Mouse (Mus musculus) ES-E14 (cell line): ENCODE measurements around the gene Dnajc11. TPM values are rescaled to one million over a fixed set of nuclear protein-coding genes. Genes with fewer than 3 reads are reported as not detected.

Source experiments
- DNase-seq: peaks from one replicate; pipeline ENCODE4 v3.0.0-alpha.2; 2013; ENCODE audit warnings: low read depth, low spot score
- H3K27ac ChIP-seq: 2 replicates; pipeline ENCODE4 v1.5.1; 2012; ENCODE audit warnings: low read depth, mild to moderate bottlenecking, low read length, moderate library complexity, mixed read lengths; ENCODE audit not compliant: poor library complexity, insufficient read depth, severe bottlenecking
- H3K36me3 ChIP-seq: 2 replicates; pipeline ENCODE4 v1.6.1; 2012; ENCODE audit warnings: mild to moderate bottlenecking, low read length, moderate library complexity, mixed read lengths; ENCODE audit not compliant: control insufficient read depth, poor library complexity, insufficient read depth, severe bottlenecking
- H3K4me1 ChIP-seq, 2 experiments: fragments of 150-350 bp in 1 of 2; sonication (generic) in 1 of 2; 2 replicates each; pipeline ENCODE4 v1.6.1; 2012; ENCODE audit warnings: low read length in 2 of 2, mild to moderate bottlenecking in 1 of 2, mixed read lengths in 1 of 2; ENCODE audit not compliant: control insufficient read depth in 2 of 2, insufficient read depth in 2 of 2, poor library complexity in 1 of 2
- H3K4me3 ChIP-seq, 2 experiments: fragments of 150-350 bp in 1 of 2; sonication (generic) in 1 of 2; 2 replicates each; pipeline ENCODE4 v1.5.1; 2012; ENCODE audit warnings: low read length in 2 of 2, low read depth in 1 of 2, mild to moderate bottlenecking in 1 of 2, mixed read lengths in 1 of 2; ENCODE audit not compliant: insufficient read depth in 1 of 2, poor library complexity in 1 of 2, severe bottlenecking in 1 of 2
- H3K9ac ChIP-seq: 2 replicates; pipeline ENCODE4 v1.6.1; 2012; ENCODE audit warnings: low read depth, mild to moderate bottlenecking, low read length, mixed read lengths; ENCODE audit not compliant: poor library complexity, insufficient read depth, severe bottlenecking
- H3K9me3 ChIP-seq: fragments of 150-350 bp; sonication (generic); 2 replicates; pipeline ENCODE4 v1.6.1; 2012; ENCODE audit warnings: low read depth, mild to moderate bottlenecking, low read length; ENCODE audit not compliant: control insufficient read depth, insufficient read depth
- CHD2 ChIP-seq: IDR thresholded peaks from 2 replicates; pipeline ENCODE4 v1.6.1; 2014; ENCODE audit warnings: mild to moderate bottlenecking, low read depth, low read length, inconsistent platforms
- HCFC1 ChIP-seq: IDR thresholded peaks from 2 replicates; pipeline ENCODE4 v1.6.1; 2012; ENCODE audit warnings: low read length, inconsistent platforms, borderline replicate concordance; ENCODE audit not compliant: insufficient read depth
- MAFK ChIP-seq: IDR thresholded peaks from 2 replicates; pipeline ENCODE4 v1.6.1; 2014; ENCODE audit warnings: mild to moderate bottlenecking, low read depth, low read length, inconsistent platforms; ENCODE audit not compliant: insufficient read depth
- ZC3H11A ChIP-seq: IDR thresholded peaks from 2 replicates; pipeline ENCODE4 v1.6.1; 2012; ENCODE audit warnings: low read depth, mild to moderate bottlenecking, inconsistent platforms, low read length, borderline replicate concordance
- ZNF384 ChIP-seq: IDR thresholded peaks from 2 replicates; pipeline ENCODE4 v1.6.1; 2012; ENCODE audit warnings: low read depth, low read length, inconsistent platforms
- in situ Hi-C, 2 experiments: fragments of 600-800 bp; cut with MboI; formaldehyde crosslinking; loops; one replicate each; pipeline ENCODE4 v1.15.1; 2025; ENCODE audit warnings: low sequenced_read_pairs in 2 of 2, inconsistent platforms in 1 of 2; ENCODE audit not compliant: unreplicated experiment in 2 of 2
- total RNA-seq: library from RNA; depleted of rRNA; stranded (reverse); fragments of 300-350 nt; gene quantifications from 2 replicates; pipeline ENCODE4 v1.2.3, GENCODE M21; 2012

Dnajc11 gene
- total RNA-seq, 1 experiment = 98.2 TPM

DNA sequence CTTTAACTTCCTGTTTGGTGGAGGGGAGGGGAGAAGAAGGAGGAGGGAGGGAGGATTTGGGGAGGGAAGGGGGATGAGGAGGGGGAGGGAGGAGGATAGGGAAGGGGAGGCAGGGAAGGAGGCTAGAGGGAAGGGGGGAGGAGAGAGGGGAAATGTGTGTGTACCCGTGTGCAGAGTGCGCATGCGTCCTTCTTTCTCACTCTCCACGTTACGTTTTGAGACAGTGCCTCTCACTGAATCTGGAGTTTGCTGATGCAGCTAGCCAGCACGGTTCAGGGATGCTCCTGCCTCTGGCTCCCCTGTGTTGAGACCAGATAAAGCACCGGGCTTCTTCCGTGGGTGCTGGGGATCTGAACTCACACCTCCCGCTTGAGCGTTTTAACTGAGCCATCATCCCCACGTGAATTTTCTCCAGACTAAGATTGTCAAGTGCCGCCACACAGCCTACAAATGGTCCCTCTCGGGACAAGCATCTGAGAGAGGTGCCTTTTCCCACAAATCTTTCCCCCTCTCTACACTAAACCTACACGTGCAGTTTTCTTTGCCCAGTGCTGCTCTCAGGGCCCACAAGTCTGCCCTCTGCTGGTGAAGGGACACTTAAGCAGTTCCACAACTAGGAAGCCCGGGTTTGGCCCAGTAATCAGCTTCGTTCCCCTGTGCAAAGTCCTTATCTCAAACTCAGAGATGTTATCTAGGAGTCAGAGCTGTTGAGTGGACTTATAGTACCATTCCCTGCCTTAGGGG is 13.4 kb upstream of the Dnajc11 start:
- Histone ChIP-seq H3K27ac (no peak overlapping the region), H3K9ac (no peak overlapping the region), H3K9me3 (no peaks in the 10 kb centered on the region), H3K4me3 (peak overlapping the region; percentile 1 to 32; a peak in 1 of 4 replicates), H3K36me3 (no peaks in the 10 kb centered on the region), H3K4me1 (peaks cover 0 to 6% of the 10 kb centered on the region in 2 experiments; a peak in 1 of 4 replicates)
- in situ Hi-C loops = no loop called here
- TF ChIP-seq MAFK (no peak), ZNF384 (no peak), CHD2 (no peak), HCFC1 (no peak), ZC3H11A (no peak)
- peak; percentile 65 for DNase-seq

DNA sequence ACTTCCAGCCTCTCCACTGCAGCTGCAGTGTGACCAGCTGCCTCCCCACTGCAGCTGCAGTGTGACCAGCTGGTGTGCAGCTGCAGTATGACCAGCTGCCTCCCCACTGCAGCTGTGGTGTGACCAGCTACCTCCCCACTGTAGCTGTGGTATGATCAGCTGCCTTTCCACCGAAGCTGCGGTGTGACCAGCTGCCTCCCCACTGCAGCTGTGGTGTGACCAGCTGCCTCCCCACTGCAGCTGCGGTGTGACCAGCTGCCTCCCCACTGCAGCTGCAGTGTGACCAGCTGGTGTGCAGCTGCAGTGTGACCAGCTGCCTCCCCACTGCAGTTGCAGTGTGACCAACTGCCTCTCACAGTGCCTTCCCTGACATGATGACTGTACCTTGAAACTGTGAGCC is 11.4 kb upstream of the Dnajc11 start:
- in situ Hi-C loops = no loop called here
- no peaks in the 10 kb centered on the region for H3K36me3 ChIP-seq
- no peak for DNase-seq
- no peak overlapping the region for H3K27ac ChIP-seq
- no peaks in the 10 kb centered on the region for H3K9me3 ChIP-seq
- H3K9ac ChIP-seq = no peak overlapping the region
- TF ChIP-seq MAFK = no peak
- TF ChIP-seq ZC3H11A = no peak
- TF ChIP-seq CHD2 = no peak
- TF ChIP-seq HCFC1 = no peak
- TF ChIP-seq ZNF384 = no peak
- no peak overlapping the region for H3K4me3 ChIP-seq
- H3K4me1 ChIP-seq = peaks cover 0 to 10% of the 10 kb centered on the region in 2 experiments; a peak in 1 of 4 replicates

DNA sequence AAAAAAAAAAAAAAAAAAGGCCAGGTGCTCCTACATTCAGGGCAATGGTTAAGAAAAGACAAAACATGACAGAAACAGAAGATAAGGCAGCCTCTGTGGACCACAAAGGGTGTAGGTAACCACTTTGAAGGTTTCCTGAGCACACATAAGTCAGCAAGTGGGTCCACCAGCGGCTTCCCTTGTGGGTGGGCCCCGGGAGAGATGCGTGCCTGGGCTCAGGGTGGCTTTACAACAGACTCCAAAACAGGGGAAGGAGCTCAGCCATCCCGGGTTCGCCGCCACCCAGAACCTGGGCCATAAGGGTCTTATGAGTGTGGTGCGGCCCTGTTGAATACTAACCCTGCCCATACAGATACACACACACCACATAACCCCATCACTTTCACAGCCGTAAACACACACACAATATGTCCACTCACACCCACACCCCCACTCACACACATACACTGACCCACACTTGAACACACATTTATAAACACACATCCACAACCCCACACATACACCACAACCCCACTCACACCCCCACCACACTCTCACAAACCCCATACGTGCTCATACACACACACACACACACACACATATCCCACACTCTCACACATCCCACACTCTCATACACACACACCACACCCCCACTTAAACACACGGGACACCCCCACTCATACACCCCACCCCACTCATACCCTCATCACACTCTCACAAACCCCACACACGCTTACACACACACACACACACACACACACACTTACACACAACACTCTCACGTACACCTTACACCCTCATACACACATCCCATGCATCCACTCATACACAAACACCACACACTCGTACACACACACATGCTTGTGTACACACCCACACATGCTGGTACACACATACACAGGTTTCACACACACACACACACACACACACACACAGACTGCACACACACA is 651 bp upstream of the Dnajc11 start:
- no peak overlapping the region for H3K9ac ChIP-seq
- in situ Hi-C loops = no loop called here
- no peaks in the 10 kb centered on the region for H3K9me3 ChIP-seq
- TF ChIP-seq ZNF384 (no peak), CHD2 (no peak), MAFK (no peak), ZC3H11A (no peak), HCFC1 (no peak)
- no peak overlapping the region for H3K27ac ChIP-seq
- H3K4me3 ChIP-seq = 0 out of 4 replicates have a peak overlapping the region, but pooled peaks of 1 of the 2 experiments have one; percentile 4
- peaks cover 8% of the 10 kb centered on the region; the same call in 1 of the 2 replicates for H3K36me3 ChIP-seq
- peaks cover 7 to 8% of the 10 kb centered on the region in 2 experiments; a peak in 3 of 4 replicates for H3K4me1 ChIP-seq
- no peak for DNase-seq

DNA sequence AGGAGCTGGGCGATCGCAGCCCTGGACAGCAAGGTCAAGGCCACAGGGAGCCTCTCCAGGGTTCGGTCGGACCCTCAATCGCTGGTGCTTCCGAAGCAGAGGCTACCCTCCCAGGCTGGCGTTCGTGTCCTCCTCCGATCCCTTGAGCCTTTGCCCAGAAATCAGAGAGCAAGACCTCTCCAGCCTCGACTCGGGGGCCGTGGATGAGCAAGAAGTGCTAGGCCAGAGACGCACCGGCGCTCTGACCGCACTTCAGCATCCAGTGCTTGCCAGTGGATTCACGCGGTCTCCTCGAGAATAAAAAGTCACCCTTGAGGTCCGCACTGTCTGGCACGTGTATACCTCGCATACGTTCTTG is 703 bp downstream of the Dnajc11 start:
- in situ Hi-C loops = no loop called here

More for the DNA sequence above, 703 bp downstream of the Dnajc11 start:
- peak overlapping the region; percentile 78 to 96 for H3K4me3 ChIP-seq
- peak overlapping the region; percentile 99 for H3K9ac ChIP-seq
- H3K4me1 ChIP-seq = peaks cover 8 to 9% of the 10 kb centered on the region in 2 experiments; a peak in 3 of 4 replicates
- H3K27ac ChIP-seq = peak overlapping the region; percentile 86
- H3K36me3 ChIP-seq = peaks cover 8% of the 10 kb centered on the region; the same call in 1 of the 2 replicates
- TF ChIP-seq HCFC1 = no peak
- TF ChIP-seq ZNF384 = no peak
- TF ChIP-seq MAFK = no peak
- no peak for TF ChIP-seq CHD2
- no peak for TF ChIP-seq ZC3H11A
- no peak for DNase-seq
- no peaks in the 10 kb centered on the region for H3K9me3 ChIP-seq
